Mouse (Mus musculus) right cerebral cortex, postnatal 25 days (tissue): ENCODE results near the gene Rora.

Experiments
- DNase-seq: peaks from one replicate; pipeline ENCODE4 v3.0.0; 2022

Rora gene

DNA sequence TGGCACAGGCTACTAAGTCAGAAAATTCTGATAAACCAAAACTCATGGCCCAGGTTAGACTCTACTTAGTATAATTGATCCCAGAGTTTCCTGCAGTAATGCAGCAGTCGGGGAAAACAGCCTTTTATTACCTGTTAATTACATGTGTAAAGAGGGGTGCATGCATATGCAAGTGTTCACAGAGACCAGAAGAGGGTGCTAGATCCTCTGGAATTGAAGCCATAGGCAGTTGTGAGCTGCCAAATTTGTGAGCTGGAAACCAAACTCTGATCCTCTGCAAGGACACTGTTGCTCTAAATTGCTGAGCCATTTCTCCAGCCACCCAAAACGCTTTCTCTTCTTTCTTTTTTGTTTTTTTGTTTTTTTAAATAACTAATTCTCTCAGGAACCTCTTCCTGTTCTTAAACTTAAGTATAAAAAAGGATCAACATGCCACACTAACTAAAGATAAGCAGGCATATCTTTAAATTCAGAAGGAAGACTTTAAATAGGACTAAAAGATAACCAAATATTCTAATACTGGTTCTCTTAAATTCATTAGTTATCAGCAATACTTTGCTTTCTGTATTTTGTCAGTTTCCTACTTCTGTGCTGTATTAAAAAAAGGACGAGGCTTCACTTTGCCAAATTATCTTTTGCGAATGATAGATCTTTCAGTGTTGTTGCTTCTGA, 723.5 kb downstream of the Rora start:
- no peak for DNase-seq

DNA sequence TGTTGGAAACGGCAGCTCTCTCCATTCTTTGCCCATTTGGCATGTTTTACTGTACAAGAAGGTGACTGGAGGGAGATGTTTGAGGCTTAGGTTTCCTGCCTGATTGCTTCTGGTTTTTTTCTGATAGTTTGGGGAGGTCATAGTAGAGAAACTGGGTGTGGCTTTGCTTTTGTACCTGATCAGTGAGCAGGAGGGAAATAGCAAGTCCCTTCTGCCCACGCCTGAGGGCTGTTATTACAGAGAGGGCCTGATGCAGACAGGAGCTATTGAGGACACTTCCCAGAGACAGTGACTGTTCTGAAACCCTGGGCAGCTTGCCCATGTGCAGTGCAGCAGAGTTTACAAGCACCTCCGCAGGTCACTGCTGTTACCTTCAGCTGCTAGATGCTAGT, 724.1 kb downstream of the Rora start:
- DNase-seq: no peak

DNA sequence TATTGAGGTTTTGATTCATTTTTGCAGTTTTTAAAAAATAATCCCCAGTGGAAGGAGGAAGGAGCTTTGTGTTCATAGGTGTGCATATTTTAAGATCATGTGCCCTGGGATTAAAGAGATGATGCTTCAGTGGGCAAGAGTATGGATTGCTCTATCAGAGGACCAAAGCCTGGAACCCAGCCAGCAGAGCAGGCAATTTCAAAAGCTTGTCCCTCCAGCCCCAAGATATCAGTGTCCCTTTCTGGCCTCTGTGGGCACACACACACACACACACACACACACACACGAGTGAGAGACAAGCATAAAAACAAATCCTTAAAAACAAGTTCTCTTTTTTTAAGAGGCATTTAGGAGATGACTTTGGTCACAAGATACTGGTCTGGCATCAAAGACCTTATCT, 727.0 kb downstream of the Rora start:
- no peak for DNase-seq

DNA sequence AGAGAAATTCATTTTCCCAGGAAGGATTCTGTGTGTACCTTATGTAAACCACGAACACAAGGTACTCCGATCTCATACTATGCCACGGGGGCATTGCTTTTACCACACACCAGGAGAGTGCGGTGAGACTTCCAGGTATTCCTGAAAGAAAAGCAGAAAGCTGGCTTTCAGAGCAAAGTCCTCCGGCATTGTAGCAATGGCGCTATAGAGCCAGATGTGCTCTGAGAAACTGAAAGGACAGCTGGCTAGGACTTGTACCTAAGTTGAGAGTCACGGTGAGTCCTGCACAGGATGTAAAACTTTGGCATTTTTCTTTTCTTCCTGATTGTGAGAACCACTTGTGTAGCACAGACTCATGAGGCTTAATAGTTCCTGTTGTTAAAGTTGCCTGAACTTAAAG, 728.2 kb downstream of the Rora start:
- no peak for DNase-seq

DNA sequence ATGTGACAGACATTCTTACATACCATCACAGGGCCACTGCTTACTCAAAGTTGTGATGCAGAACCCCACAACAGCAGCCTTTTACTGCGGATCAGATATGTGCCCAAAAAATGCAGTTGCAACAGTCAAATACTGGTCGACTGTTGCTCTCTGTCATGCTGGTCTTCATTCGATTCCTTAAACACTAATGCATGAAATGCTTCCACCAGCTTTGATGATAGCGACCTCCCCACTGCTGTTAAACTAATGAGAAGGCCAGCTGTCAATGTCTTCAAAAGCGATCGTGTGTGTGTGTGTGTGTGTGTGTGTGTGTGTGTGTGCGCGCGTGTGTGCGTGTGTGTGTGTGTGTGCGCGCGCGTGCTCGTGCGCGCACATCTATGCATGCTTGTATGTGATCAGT, 730.9 kb downstream of the Rora start:
- no peak for DNase-seq

DNA sequence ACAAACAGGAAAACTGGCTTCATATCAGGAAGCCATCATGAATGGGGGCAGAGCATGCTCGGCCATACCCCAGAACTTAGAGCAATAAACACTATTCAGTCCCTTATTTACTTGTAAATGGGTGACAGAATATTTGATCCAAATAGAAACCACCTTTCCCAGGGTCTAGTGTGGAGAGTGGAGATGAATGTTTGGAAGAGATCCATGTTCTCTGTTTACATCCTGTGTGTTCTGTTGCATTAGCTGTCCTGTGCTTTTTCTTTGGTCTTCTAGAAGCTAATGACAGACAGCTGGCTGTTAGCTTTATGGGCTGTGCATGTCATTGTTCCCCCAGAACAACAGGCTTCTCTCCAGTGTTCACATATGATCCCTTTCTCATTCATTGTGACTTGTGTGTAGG, 731.3 kb downstream of the Rora start:
- DNase-seq: no peak

DNA sequence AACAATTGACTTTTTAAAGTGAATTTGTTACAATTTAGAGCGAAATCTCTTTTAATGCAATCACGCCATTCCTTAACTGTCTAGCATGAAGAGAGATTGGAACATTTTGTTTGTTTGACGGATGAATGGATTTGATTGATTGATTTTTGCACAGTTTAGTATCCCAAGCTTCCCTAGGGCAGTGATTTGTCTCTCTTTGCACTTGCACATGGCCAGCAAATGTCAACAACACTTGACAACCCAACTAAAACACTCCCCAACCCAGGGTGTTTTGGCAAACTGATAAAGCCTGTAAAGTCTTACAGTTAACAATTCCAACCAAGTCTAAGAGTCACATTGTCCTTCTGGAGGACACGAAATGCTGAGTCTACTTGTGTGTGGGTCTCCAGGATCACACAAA, 733.7 kb downstream of the Rora start:
- DNase-seq: no peak

DNA sequence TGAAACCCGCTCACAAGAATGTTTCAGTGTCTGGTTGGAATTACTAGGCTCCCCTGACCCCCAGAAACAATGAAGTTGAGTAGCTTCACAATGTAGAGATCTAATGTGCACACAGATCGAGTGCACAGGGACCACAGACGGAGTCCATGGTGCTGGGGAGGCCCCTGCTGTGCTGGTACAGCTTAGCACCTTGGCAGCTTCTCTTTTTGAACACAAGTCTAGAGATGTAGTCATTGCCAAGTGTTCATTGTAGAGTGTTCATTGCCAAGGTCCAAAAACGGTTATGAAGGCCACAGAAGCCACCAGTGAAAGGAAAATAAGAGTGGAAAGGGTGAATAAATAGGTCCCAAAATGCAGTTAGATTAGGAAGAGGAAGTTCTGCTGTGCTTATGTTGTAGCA, 737.0 kb downstream of the Rora start:
- DNase-seq: no peak

DNA sequence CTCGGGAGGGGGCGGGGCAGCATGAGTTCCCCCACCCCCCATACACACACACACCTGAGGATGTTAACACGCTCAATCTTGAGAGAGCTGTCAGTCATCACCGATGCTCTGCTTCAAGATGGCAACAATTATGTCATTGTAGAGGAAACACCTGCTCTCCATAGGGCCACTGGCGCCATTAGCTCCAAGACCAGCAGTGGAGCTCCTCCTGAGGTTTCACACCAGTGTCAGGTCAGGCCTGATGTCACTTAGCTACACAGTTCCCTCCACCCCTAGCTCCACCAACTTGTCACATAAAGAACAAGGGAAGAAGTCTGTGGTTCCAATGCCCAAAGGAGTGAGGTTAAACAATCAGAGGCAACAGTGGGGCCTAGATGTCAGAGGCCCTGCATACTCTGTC, 740.6 kb downstream of the Rora start:
- no peak for DNase-seq

DNA sequence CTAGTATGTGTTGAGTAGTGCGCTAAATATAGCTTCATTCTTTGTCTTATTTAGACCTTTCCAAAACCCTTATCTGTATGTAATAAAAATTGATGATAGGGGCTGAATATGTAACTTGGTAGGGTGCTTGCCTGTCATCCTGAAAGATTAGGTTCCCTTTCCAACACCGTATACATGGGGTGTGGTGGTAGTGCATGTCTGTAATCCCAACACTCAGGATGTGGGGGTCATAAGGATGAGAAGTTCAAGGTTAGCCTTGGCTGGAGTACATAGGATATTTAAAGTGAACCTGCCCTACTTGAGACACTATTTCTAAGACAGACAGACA, 743.8 kb downstream of the Rora start:
- no peak for DNase-seq

DNA sequence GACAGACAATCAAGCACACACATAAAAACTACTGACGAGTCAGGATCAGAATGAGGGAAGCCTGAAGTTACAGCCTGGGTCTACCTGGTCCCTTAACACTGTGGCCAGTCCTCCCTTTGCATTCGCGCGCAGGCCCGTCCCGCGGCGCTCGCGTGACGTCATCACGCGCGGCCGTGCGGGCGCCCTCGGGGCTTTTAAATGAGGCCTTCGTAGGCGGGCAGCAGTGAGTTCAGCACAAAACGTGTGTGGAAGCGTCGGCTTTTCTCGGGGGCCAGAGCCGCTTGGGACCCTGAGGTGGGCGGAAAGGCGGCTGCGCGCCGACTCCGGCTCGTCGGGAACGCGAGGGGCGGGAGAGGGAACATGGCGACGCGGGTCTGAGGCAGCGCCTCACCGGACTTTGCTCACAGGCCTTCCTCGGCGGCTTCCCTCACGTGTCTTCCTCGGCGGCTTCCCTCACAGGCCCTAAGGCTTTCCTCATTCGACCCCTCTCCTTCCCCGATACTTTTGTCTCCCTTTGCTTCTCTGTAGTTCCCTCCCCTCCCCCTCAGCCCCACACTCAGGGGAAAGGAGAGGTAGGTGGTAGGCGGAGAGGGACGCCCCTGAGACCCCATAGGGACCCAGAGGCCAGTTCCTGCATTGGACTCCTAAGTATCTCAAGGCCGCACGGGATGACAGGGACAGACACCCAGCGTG, 744.3 kb downstream of the Rora start, which contains the start of gene Ice2:
TSS of gene Ice2 (plus strand) at position 147 of the 693 bp plus-strand sequence.
- DNase-seq: peak; percentile 79

DNA sequence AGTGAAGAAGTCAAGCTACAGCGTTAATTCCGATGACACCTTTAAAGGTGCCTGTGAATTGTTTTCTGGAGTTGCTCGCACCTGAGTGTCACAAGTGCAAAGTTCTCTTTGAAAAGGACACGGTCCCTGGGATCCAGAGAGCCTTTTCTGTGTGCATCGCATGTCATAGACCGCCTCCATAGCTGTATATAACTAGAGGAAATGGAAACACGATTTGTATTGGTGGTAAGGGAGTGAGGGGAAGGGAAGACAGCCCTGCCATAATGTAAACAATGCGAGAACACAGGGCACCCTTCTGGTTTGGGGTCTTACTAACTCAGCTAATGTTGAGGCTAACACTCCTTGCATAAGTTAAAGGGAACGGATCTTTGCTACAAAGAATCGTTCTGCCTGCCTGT, 744.9 kb downstream of the Rora start:
- DNase-seq: no peak

DNA sequence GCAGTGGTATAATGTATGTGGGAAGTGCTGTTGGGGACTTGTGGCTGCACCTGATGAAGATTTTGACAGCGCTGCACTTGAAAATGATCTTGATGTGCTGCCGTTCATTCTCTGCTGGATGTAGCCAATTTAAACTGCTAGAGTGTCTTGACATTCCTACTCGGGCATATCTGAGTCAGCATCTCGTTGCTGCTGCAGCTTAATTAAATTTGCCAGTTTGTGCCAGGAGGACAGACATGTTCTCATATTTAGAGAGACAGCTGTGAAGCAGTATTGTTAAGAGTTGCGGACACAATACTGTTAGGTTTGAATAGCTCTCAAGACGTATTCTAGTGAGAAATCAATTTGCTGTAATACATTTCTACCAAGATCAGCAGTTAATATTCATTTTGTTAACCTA, 751.1 kb downstream of the Rora start:
- DNase-seq: no peak

DNA sequence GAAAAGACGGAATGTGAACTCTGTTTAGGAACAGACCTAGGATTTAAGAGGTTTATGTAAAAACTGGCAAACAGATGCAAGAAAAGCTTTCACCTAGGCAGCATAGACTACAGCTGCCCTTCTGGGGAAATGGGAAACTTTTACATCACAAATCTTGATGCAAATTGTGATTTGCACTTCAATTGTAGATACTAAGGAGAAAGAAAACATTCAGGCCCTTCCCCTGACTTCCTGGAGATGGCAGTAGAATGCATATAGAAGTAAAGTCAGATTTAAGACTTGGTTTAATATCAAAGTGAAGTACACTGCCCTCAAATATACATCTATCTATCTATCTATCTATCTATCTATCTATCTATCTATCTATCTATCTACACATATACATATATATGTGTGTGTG, 765.9 kb downstream of the Rora start:
- no peak for DNase-seq

DNA sequence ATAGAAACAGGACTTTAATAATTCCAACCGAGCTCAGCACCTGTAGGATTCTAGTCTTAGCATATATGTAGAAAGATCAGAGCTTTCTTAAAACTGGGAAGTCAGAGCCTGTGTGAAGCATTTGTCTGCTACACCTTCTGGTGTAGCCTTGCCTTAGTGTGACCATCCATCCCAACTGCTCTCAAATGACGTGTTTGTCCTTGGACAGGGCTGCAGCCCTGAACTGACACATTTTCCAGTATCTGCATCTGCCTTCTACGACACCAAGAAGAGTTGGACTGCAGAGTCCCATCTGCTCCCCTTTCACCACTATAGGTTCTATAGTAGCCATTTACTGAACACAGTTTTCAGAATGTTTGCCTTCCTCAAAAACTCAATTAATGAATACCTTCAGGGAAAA, 776.9 kb downstream of the Rora start:
- DNase-seq: no peak

DNA sequence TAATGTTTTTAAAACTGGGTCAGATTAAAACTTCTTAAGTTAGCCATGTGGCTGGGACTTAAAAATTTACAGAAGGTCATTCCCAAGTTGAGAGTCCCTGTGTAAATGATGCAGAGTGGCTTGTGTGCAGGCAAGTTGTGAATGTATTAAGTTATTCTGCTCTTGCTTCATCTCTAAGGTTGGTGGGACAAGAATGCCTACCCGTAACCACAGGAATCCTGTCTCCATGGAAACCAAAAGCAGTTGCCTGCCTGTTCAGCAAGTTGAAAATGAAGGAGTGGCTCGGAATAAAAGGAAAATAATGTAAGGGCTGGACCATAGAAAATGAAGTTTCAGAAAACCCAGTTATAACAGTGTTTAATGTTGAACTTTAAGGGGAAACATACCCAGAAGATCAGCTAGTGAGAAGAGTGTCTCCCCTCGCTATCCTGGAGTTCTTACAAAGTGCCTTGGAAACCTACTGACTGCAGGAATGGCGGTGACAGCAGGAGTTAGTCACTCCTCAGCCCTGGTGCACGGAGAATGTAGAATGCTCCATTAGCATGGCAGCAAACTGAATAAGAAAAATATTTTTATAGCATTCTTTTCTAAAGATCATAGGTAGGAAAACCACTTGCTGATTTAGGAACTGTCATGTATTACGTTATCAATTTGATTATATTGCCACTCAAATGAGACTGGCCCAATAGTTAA, 778.4 kb downstream of the Rora start:
- no peak for DNase-seq

DNA sequence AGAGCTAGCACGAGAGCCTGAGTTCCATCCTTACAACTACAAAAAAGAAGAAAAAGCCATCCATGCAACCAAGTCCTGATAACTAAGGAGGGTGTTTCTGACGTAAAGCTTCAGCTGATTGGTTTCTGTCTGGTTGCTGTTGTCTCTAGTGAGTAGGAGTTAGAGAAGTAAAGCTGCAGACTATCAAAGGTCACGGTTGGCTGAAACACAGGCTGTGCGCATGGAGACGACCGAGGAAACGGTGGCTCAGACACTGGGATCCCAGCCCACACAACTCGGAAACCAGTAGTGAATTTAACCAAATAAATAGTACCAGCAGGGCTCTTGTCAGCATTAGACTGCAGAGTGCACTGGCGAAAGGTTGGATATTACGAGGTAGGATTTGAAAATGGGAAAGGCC, 781.6 kb downstream of the Rora start:
- no peak for DNase-seq

DNA sequence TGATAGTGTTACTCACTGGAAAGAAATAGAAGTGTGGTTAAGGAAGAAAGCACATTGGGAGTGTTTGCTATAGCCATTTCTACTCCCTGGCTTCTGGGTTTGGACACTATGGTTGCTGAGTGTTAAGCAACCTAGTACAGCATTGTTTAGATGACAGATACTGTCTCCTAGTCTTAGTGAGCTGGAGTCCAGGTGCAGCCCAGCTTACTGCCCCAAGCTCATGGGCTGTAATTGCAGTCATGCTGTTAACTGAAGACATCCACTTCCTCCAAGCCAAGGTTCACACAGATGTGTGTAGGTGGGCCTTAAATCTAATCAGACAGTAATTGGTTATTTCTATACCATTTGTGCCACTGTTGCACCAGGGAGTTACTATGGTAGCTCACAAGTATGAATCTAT, 782.1 kb downstream of the Rora start:
- DNase-seq: no peak
